Mouse (Mus musculus) urinary bladder, postnatal 4 days (tissue): ENCODE results near the gene Upb1.
"Not testable (repeated sequence)": the region's sequence is repeated elsewhere in the genome, so short reads cannot be mapped to it uniquely, and the experiment has no call there.

Source experiments
- DNase-seq, 2 experiments: peaks; one replicate each; pipeline ENCODE4 v3.0.0; 2021 to 2022; ENCODE audit warnings: low spot score in 2 of 2

The Upb1 gene

GRCm38 (mm10) chr10:75400958-75401357, at the start of gene Upb1:
Gene Upb1 (plus strand): TSS chr10:75401115.
- no peak for DNase-seq

- DNase-seq = no peak
Measured at GRCm38 (mm10) chr10:75352541-75352940, 48.4 kb upstream of the Upb1 start.

GRCm38 (mm10) chr10:75353838-75354241, 47.1 kb upstream of the Upb1 start:
- not testable (repeated sequence) for DNase-seq

DNA sequence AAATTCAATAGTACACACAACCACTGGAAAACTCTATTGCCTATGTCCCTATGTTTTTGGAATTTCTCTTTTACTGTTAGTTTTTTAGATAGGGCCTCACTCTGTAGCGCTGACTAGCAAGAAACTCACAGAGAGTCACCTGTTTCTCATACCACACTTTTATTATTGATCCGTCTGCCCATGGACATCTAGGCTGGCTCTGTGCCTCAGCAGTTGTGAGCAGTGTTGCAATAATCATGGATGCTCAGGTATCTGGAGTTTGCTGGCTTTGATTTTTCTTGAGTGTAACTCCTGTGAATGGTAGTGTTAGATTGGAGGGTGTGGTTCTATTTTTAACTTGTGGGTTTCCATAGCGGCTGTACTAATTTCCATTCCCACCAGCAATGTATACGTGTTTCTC, 45.6 kb upstream of the Upb1 start:
- no peak for DNase-seq

GRCm38 (mm10) chr10:75364214-75364690, 36.7 kb upstream of the Upb1 start:
- not testable (repeated sequence) for DNase-seq

DNA sequence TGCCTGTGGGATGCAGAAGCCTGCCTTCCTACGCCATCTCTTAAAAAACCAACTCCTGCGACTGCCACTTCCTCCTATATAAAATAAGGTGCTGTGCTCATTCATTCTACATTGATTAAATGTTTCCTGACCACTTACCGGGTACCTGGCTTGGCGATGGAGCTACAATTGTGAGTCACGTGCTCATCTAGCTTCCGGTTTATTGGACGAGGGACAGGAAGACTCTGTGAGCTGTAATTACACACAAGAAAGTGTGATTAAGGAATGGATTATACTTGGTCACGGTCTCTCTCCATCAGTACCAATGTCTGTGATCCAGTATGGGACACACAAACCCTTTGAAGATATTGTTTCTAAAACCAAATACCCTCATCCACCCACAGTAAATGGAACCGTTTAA, 36.1 kb upstream of the Upb1 start:
- no peak for DNase-seq

- DNase-seq = no peak
Measured at GRCm38 (mm10) chr10:75365231-75365633, 35.7 kb upstream of the Upb1 start.

DNA sequence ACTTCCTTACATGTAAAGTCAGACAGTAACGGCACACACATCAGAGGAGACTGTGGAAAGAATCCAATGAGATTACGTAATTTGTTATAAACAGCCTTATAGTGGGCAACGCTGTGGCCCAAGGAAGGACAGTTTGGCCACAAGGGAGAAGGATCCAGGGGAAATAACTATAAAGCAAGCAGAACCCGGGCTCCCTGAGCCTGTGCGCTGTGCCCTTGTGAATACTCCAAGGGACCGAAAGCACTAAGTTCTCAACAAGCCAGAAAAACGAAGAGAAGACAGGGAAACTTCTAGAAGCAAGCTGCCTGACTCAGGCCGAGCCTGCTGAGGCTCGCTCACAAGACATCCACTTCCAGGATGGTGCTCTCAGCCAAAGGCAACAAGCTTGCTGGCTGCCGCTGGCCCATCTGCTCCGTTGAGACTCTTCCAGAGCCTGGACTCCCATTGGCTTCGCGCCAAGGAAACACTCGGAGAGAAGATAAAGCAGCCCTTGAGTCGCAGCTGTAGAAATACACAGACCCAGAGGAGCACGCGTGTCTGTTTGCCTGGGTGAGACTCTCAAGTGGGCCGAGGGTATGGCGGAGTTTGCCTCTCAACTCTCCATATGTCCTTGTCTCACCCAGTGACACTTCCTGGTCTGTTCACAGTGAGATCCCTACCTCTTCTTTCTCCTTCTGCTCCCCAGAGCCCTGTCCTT, 27.1 kb upstream of the Upb1 start:
- DNase-seq = peak in 1 of 2 experiments; percentile 24

- DNase-seq = no peak
Measured at GRCm38 (mm10) chr10:75378688-75379087, 22.2 kb upstream of the Upb1 start.

DNA sequence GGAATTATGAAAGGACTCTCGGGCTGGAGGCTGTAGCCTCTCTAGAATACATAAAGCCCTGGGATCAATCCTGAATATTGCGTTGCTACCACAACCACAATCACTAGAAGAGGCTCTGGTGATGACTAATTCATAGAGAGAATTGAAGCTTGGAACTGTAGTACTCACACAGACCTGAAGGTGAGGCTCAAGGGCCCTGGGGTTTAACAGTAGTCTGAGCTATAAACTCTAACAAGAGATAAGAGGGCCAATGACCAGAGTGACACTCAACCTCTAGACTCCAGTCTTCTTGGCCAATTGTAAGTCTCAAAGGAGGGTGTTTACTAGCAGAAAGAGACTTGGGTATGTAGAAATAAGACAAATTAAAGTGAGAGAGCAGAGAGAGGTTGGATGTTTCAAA, 10.8 kb upstream of the Upb1 start:
- DNase-seq = no peak

- no peak for DNase-seq
Measured at GRCm38 (mm10) chr10:75390832-75391231, 10.1 kb upstream of the Upb1 start.

DNA sequence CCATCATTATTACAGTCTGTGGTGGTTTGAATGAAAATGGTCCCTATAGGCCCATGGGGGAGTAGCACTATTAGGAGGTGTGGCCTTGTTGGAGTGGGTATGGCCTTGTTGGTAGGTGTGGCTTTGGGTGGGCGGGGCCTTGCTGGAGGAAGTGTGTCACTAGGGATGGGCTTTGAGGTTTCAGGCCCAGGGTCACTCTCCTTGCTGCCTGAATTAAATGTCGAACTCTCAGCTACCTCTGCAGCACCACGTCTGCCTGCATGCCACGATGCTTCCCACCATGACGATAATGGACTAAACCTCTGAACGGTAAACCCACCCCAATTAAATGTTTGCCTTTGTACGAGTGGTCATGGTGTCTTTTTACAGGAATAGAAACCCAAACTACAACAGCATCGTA, 6.1 kb upstream of the Upb1 start:
- no peak for DNase-seq

DNA sequence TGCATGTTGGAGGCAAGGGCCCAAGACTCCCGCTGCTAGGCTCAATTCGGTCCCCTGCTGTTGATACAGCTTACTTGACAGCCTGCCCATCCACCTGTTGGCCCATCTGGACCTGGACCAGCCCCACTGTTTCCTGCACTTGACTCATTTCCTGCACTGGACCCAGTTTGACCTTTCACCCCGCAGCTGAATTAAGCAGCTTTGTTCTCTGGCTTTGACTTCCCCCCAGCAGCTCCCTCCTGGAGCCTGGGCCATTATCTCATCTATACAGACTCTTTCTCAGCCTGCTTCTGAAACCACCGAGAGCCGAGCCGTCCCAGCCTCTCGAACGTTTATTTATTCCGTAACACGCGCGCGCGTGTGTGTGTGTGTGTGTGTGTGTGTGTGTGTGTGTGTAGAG, 3.9 kb upstream of the Upb1 start:
- DNase-seq = no peak

GRCm38 (mm10) chr10:75405916-75406315, 5.0 kb downstream of the Upb1 start:
- DNase-seq = no peak

GRCm38 (mm10) chr10:75406755-75407154, 5.8 kb downstream of the Upb1 start:
- DNase-seq = peak in 1 of 2 experiments; percentile 62

GRCm38 (mm10) chr10:75407741-75408140, 6.8 kb downstream of the Upb1 start:
- DNase-seq = no peak

GRCm38 (mm10) chr10:75411343-75412113, 10.6 kb downstream of the Upb1 start:
- not testable (repeated sequence) for DNase-seq

DNA sequence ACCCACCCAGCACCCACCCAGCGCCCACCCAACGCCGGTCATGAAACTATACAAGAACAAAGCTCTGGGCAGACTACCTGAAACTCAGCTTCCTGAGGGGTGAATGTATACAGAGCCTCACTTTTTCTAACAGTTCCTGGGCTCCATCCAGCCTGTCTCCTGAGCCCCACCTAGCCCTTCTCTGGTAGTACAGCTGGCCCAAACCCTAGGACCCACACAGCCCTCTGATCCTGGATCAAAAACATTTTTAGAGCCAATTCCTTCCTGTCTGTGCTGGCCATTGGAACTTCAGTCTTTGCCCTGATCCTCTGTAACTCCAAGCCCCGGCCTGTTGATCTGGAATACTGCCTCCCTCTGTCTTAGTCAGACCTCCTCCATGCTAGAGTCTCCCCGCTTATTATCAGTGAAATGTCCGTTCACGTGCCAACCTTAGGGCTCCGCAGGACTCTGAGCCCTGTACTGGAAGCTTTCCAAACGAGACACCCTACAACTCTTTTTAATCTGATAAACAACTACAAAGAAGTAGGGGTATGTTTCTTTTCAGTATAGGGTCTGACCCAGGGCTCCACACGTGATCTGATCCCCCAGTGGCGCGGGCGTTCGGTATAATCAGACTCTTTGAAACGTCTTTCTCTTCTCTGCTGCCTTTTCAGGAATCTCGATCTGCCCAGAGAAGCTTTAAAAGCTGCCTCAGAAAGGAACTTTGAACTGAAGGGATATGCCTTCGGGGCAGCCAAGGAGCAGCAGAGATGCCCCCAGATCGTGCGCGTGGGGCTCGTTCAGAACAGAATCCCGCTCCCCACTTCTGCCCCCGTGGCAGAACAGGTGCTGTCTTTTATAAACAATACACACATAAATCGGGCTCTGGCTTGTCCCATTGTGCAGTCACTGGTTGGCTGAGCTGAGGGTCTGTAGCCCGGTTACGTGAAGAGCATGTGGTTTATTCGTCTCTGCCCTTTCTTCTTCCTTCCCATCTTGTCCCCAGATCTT, 11.5 kb downstream of the Upb1 start:
- no peak for DNase-seq

- no peak for DNase-seq
Measured at GRCm38 (mm10) chr10:75414925-75415324, 14.0 kb downstream of the Upb1 start.

- DNase-seq = no peak
Measured at GRCm38 (mm10) chr10:75417363-75418042, 16.6 kb downstream of the Upb1 start.

DNA sequence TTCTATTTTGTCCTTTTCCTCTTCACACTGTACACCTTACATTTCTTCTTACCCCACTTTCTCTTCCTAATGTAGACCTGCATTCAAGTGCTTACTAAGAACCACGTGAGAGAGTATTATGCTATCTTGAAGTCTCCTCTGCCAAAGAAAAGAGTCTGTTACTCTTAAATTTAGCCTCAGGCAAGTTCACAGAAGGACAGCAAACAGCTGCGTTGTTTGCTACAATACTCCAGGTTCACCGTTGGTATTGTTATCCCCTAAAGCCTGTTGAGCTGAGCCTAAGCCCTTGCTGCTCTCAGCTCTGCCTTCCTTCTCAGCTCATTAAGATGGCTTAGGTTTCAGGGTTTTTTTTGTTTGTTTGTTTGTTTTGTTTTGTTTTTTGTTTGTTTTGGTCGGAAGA, 17.8 kb downstream of the Upb1 start:
- no peak for DNase-seq
